Mouse (Mus musculus): ENCODE data around the gene Pcgf2. TPM values are rescaled to one million over a fixed set of nuclear protein-coding genes. Genes with fewer than 3 reads are reported as not detected.

Gene Pcgf2
- total and polyA plus RNA-seq, 3 experiments: 5.4 to 18.5 TPM; not detected in 1

DNA sequence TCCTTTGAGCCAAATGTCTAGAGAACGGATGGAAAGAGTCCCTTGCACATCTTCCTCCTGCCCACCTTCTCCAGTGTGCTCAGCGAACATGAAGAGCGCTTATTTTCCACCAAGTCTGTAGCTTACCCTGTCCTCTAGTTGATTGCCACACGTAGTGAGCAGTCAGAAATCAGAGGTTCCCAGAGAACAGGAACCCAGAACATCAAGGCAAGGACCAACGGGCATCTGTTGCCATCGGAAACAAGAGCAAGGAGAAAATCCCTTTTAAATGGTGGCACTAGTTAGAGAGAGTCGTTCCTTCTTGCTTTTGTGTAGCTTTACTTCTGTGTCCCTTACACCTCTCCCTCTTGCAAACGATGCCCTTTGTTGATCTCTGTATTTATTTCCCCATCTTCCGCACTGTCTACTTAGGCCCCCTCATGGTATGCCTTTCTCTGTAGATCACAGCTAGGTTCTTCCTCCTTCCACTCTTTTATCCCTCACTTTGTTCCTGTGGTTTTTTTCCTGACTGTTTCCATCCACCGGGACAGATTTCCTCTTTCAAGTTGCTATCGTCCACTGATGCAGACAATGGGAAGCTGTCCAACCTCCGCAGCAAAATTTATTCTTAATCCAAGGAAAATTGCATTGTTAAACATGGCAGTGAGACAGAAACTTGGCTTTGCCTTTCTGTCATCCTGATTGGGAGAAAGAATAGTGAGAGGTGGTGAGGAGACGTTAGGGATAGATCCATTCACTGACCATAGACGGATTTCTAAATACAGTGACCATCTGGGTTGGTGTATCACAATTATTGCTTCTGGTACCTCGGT is 1.5 kb upstream of the Pcgf2 start:
- ATAC-seq (ENCODE audit: extremely low read depth, insufficient number of reproducible peaks, low FRiP score, poor library complexity, severe bottlenecking) (no peak), DNase-seq (ENCODE audit: low spot score) (no peak)
- H3K4me3 ChIP-seq (ENCODE audit: low read depth, low read length): peak overlapping the region; percentile 74; the same call in 1 of the 2 replicates
- peaks cover 69% of the 10 kb centered on the region for H3K4me1 ChIP-seq (ENCODE audit: insufficient read depth, low read depth, low read length)
- TF ChIP-seq POLR2AphosphoS5 (IDR thresholded peaks at IDR 0.05; ENCODE audit: insufficient replicate concordance, low read depth, low read length) (no peak), CTCF (IDR thresholded peaks at IDR 0.05; ENCODE audit: low read depth, low read length) (no peak), GATA1 (IDR thresholded peaks at IDR 0.05; ENCODE audit: borderline replicate concordance, low read length) (no peak), TAL1 (conservative IDR thresholded peaks at IDR 0.05; ENCODE audit: low read depth, low read length) (no peak), GATA2 (IDR thresholded peaks at IDR 0.05; ENCODE audit: borderline replicate concordance, low read depth, low read length) (no peak)
- H3K36me3 ChIP-seq (replicated peaks): peaks cover 29% of the 10 kb centered on the region
- peaks cover 45% of the 10 kb centered on the region for H3K27me3 ChIP-seq (ENCODE audit: insufficient read depth, low read length)
- H3K9me3 ChIP-seq (replicated peaks): peaks cover 15% of the 10 kb centered on the region

DNA sequence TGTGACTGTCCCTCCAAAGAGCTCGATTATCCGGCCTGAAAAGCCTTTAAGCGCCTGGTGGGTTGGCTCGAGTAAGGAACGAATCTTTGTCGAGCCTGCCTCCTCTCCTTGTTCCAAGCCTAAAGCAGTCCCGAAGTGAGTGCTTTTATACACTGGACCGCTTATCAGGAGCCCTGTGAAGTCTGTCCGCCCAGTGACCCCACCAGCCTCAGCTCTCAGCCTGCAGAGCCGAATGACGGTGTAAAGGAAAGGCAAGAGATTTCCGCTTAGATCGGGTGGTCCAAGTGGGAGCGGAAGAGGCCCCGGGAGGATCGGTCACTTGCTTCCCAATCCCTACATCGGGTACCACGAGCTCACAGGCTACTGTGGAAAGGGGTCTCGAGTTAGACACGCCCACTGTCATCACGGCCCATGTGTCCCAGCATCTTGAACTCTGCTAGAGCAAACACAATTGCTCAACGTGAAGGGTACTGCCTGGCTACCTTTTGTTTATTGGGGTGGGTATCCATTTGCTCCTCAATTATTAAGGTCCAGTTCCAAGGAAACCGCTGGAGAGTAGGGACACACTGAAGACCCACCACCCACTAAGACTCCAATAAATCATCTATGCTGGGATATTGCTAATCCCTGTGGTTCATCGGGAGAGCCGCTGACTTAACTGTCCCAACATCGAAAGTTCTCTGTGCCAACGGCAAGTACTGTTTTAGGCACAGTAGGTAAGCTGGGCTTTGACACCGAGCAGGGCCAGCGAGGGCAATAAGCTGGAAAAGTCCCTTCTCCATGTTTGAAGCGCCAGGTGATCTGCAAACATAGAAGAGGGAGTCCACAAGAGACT is 666 bp upstream of the Pcgf2 start:
- Histone ChIP-seq H3K4me3 (ENCODE audit: low read depth, low read length) (no peak overlapping the region), H3K9me3 (replicated peaks) (peaks cover 15% of the 10 kb centered on the region), H3K4me1 (ENCODE audit: insufficient read depth, low read depth, low read length) (peaks cover 64% of the 10 kb centered on the region), H3K36me3 (replicated peaks) (peaks cover 20% of the 10 kb centered on the region), H3K27me3 (ENCODE audit: insufficient read depth, low read length) (peaks cover 53% of the 10 kb centered on the region)
- TF ChIP-seq TAL1 (conservative IDR thresholded peaks at IDR 0.05; ENCODE audit: low read depth, low read length) (no peak), GATA2 (IDR thresholded peaks at IDR 0.05; ENCODE audit: borderline replicate concordance, low read depth, low read length) (no peak), GATA1 (IDR thresholded peaks at IDR 0.05; ENCODE audit: borderline replicate concordance, low read length) (no peak), POLR2AphosphoS5 (IDR thresholded peaks at IDR 0.05; ENCODE audit: insufficient replicate concordance, low read depth, low read length) (no peak), CTCF (IDR thresholded peaks at IDR 0.05; ENCODE audit: low read depth, low read length) (no peak)
- no peak for ATAC-seq (ENCODE audit: extremely low read depth, insufficient number of reproducible peaks, low FRiP score, poor library complexity, severe bottlenecking)
- no peak for DNase-seq (ENCODE audit: low spot score)

DNA sequence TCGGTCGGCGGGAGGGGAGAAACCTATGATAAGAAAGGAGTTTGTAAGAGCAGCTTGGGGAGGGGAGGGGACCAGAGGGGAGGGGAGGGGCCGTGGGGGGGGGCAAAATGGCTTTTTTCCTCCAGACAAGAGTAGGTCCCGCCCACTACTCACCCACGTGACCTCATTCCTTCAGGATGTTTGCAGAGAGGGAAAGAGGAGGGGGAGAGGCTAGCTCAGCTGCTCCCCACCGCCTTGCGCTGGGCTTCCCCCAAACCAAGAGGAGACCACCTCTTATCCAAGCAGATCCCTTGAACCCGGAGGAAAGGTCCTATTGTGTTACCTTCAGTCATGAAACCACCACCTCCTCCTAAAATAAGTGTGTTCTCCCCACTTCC is 683 bp downstream of the Pcgf2 start:
- H3K4me1 ChIP-seq (ENCODE audit: insufficient read depth, low read depth, low read length): peaks cover 54% of the 10 kb centered on the region
- peaks cover 66% of the 10 kb centered on the region for H3K27me3 ChIP-seq (ENCODE audit: insufficient read depth, low read length)
- DNase-seq (ENCODE audit: low spot score) (no peak), ATAC-seq (ENCODE audit: extremely low read depth, insufficient number of reproducible peaks, low FRiP score, poor library complexity, severe bottlenecking) (no peak)
- H3K9me3 ChIP-seq (replicated peaks): peaks cover 15% of the 10 kb centered on the region
- peaks cover 8% of the 10 kb centered on the region for H3K36me3 ChIP-seq (replicated peaks)
- no peak for TF ChIP-seq CTCF (IDR thresholded peaks at IDR 0.05; ENCODE audit: low read depth, low read length)
- TF ChIP-seq POLR2AphosphoS5 (IDR thresholded peaks at IDR 0.05; ENCODE audit: insufficient replicate concordance, low read depth, low read length): no peak
- TF ChIP-seq GATA2 (IDR thresholded peaks at IDR 0.05; ENCODE audit: borderline replicate concordance, low read depth, low read length): no peak
- TF ChIP-seq TAL1 (conservative IDR thresholded peaks at IDR 0.05; ENCODE audit: low read depth, low read length): no peak
- no peak for TF ChIP-seq GATA1 (IDR thresholded peaks at IDR 0.05; ENCODE audit: borderline replicate concordance, low read length)
- H3K4me3 ChIP-seq (ENCODE audit: low read depth, low read length): peak overlapping the region; percentile 70; the same call in 1 of the 2 replicates

DNA sequence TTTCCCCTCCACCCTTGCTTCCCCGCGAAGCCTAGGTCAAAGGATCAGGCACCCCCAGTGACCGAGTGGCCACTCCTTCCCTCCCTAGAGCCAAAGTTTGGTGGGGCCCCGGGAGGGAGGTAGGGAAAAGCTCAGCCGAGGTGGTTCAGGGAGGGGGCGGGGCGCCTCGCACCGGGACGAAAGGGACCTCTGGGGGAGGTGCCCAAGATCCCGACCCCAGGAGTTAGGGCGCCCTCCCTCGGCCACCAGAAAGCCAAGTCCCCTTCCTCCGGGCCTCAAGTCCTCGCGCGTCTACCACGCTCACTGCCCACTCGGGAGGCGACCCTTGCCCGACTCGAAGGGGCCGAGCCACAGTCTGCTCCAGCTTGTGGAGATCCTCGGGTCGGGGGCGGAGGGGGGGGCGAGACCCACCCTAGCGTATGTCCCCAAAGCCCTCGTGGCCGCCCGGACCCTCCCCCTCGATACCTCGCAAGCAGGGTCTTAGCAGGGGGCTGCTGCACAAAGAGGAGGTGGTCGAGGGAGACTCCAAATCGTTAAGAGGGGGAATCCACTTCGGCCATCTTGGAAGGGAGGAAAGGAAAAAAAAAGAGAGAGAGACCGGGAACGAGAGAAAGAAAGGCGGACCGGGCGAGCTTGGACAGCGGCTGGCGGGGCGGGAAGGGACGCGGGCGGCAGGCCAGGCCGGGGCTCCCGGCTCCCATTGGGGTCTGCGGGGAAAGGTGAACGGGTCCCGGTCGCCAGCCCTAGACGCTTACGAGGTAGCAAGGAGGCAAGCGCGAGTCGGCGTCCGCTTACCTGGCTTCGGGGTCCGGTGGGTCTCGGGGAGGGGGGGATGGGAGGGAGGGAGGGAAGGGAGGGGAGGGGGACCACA is 1.3 kb downstream of the Pcgf2 start:
- peaks cover 48% of the 10 kb centered on the region for H3K4me1 ChIP-seq (ENCODE audit: insufficient read depth, low read depth, low read length)
- peaks cover 72% of the 10 kb centered on the region for H3K27me3 ChIP-seq (ENCODE audit: insufficient read depth, low read length)

DNA sequence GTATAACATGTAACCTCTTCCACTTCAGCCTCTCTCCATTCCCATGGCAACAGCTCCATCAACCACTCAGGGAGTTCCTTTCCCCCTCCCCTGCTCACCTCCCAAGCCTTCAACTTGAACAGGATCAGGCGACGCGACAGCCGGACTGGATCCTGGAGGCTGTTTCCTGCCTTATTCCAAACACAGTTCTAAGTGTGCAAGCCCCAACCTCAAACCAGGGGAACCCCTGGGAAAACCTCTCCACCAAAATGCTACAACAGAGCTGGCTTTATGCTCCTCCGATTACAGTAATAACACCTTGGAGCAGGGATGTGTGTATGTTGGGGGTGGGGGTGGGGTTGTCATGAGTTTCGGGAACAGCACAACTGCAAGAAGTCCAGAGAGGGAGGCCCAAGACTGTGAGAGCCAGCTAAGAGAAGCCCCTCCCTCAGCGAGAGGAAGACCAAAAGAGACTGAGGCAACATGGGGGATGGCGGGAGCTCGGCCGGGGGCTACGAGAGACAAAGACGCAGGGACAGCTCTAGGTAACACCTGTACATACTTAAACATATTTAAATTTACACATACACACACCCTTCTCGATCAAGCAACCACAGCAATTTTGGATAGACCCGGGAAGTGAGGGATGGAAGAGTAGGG is 2.3 kb downstream of the Pcgf2 start:
- peaks cover 48% of the 10 kb centered on the region for H3K4me1 ChIP-seq (ENCODE audit: insufficient read depth, low read depth, low read length)
- H3K27me3 ChIP-seq (ENCODE audit: insufficient read depth, low read length): peaks cover 77% of the 10 kb centered on the region
- DNase-seq (ENCODE audit: low spot score) (no peak), ATAC-seq (ENCODE audit: extremely low read depth, insufficient number of reproducible peaks, low FRiP score, poor library complexity, severe bottlenecking) (no peak)
- H3K9me3 ChIP-seq (replicated peaks): peaks cover 15% of the 10 kb centered on the region
- no peaks in the 10 kb centered on the region for H3K36me3 ChIP-seq (replicated peaks)
- peak overlapping the region; percentile 70; the same call in 1 of the 2 replicates for H3K4me3 ChIP-seq (ENCODE audit: low read depth, low read length)
- no peak for TF ChIP-seq CTCF (IDR thresholded peaks at IDR 0.05; ENCODE audit: low read depth, low read length)
- TF ChIP-seq POLR2AphosphoS5 (IDR thresholded peaks at IDR 0.05; ENCODE audit: insufficient replicate concordance, low read depth, low read length): no peak
- no peak for TF ChIP-seq GATA1 (IDR thresholded peaks at IDR 0.05; ENCODE audit: borderline replicate concordance, low read length)
- no peak for TF ChIP-seq TAL1 (conservative IDR thresholded peaks at IDR 0.05; ENCODE audit: low read depth, low read length)
- TF ChIP-seq GATA2 (IDR thresholded peaks at IDR 0.05; ENCODE audit: borderline replicate concordance, low read depth, low read length): no peak

More for the DNA sequence above, 1.3 kb downstream of the Pcgf2 start:
- no peak for ATAC-seq (ENCODE audit: extremely low read depth, insufficient number of reproducible peaks, low FRiP score, poor library complexity, severe bottlenecking)
- peaks cover 2% of the 10 kb centered on the region for H3K36me3 ChIP-seq (replicated peaks)
- DNase-seq (ENCODE audit: low spot score): peak; percentile 55
- TF ChIP-seq GATA1 (IDR thresholded peaks at IDR 0.05; ENCODE audit: borderline replicate concordance, low read length): no peak
- no peak for TF ChIP-seq CTCF (IDR thresholded peaks at IDR 0.05; ENCODE audit: low read depth, low read length)
- no peak for TF ChIP-seq GATA2 (IDR thresholded peaks at IDR 0.05; ENCODE audit: borderline replicate concordance, low read depth, low read length)
- TF ChIP-seq TAL1 (conservative IDR thresholded peaks at IDR 0.05; ENCODE audit: low read depth, low read length): no peak
- TF ChIP-seq POLR2AphosphoS5 (IDR thresholded peaks at IDR 0.05; ENCODE audit: insufficient replicate concordance, low read depth, low read length): no peak
- H3K9me3 ChIP-seq (replicated peaks): peaks cover 15% of the 10 kb centered on the region
- peak overlapping the region; percentile 70 for H3K4me3 ChIP-seq (ENCODE audit: low read depth, low read length)
